Mouse (Mus musculus) ES-Bruce4 (cell line): ENCODE results near the gene Nudt14. TPM values are rescaled to one million over a fixed set of nuclear protein-coding genes. Genes with fewer than 3 reads are reported as not detected.

Experiments used
- H3K27ac ChIP-seq: 2 replicates; pipeline ENCODE4 v1.5.1; 2012; ENCODE audit warnings: low read length, inconsistent platforms; ENCODE audit not compliant: insufficient read depth
- H3K27me3 ChIP-seq: 2 replicates; pipeline ENCODE4 v1.6.1; 2012; ENCODE audit warnings: mild to moderate bottlenecking, low read length, inconsistent platforms; ENCODE audit not compliant: control insufficient read depth, poor library complexity, insufficient read depth, severe bottlenecking
- H3K36me3 ChIP-seq: 2 replicates; pipeline ENCODE4 v1.6.1; 2012; ENCODE audit warnings: inconsistent platforms, mild to moderate bottlenecking, low read length, moderate library complexity; ENCODE audit not compliant: control insufficient read depth, poor library complexity, insufficient read depth, severe bottlenecking
- H3K4me1 ChIP-seq: one replicate; pipeline ENCODE4 v1.8.1; 2011; ENCODE audit warnings: low read length; ENCODE audit not compliant: control insufficient read depth, insufficient read depth
- H3K4me3 ChIP-seq: 2 replicates; pipeline ENCODE4 v1.5.1; 2011; ENCODE audit warnings: low read depth, mild to moderate bottlenecking, low read length
- H3K9ac ChIP-seq: 2 replicates; pipeline ENCODE4 v1.6.1; 2012; ENCODE audit warnings: low read depth, mild to moderate bottlenecking, inconsistent platforms; ENCODE audit not compliant: poor library complexity, severe bottlenecking
- H3K9me3 ChIP-seq: replicated peaks from 2 replicates; pipeline ENCODE4 v1.6.1; 2012; ENCODE audit warnings: mild to moderate bottlenecking, low read length, inconsistent platforms; ENCODE audit not compliant: control insufficient read depth, poor library complexity, insufficient read depth, severe bottlenecking
- CTCF ChIP-seq: IDR thresholded peaks from one replicate; pipeline ENCODE4 v1.8.1; 2011; ENCODE audit warnings: low read depth, low read length
- EP300 ChIP-seq: IDR thresholded peaks from 2 replicates; pipeline ENCODE4 v1.6.1; 2011; ENCODE audit warnings: low read depth, low read length; ENCODE audit not compliant: insufficient read depth
- POLR2A ChIP-seq: IDR thresholded peaks from one replicate; pipeline ENCODE4 v1.8.1; 2011; ENCODE audit warnings: low read length; ENCODE audit not compliant: insufficient read depth
- polyA plus RNA-seq: library from polyadenylated mRNA; stranded (reverse); fragments of >200 nt; gene quantifications from 2 replicates; pipeline ENCODE4 v1.2.4, GENCODE M21; 2011; ENCODE audit warnings: low read depth; ENCODE audit not compliant: missing spikeins, insufficient read depth, insufficient read length

Gene Nudt14
- polyA plus RNA-seq, 1 experiment = 48.8 TPM

GRCm38 (mm10) chr12:112941156-112941775 is 658 bp downstream of the Nudt14 start:
- H3K27ac ChIP-seq = no peak overlapping the region
- H3K27me3 ChIP-seq = no peaks in the 10 kb centered on the region
- H3K36me3 ChIP-seq = no peaks in the 10 kb centered on the region
- peak overlapping the region; percentile 94 for H3K4me3 ChIP-seq
- H3K4me1 ChIP-seq = no peaks in the 10 kb centered on the region
- TF ChIP-seq EP300 = no peak
- TF ChIP-seq POLR2A = no peak
- no peak for TF ChIP-seq CTCF
- H3K9ac ChIP-seq = peak overlapping the region; percentile 88
- no peaks in the 10 kb centered on the region for H3K9me3 ChIP-seq

GRCm38 (mm10) chr12:112940710-112941109 is 1.2 kb downstream of the Nudt14 start:
- no peaks in the 10 kb centered on the region for H3K36me3 ChIP-seq
- TF ChIP-seq POLR2A = no peak
- no peak for TF ChIP-seq EP300
- TF ChIP-seq CTCF = no peak
- H3K9ac ChIP-seq = no peak overlapping the region
- H3K27ac ChIP-seq = no peak overlapping the region
- no peaks in the 10 kb centered on the region for H3K27me3 ChIP-seq
- no peaks in the 10 kb centered on the region for H3K9me3 ChIP-seq
- H3K4me3 ChIP-seq = no peak overlapping the region
- H3K4me1 ChIP-seq = no peaks in the 10 kb centered on the region

GRCm38 (mm10) chr12:112940238-112940637 is 1.7 kb downstream of the Nudt14 start:
- no peaks in the 10 kb centered on the region for H3K4me1 ChIP-seq
- no peaks in the 10 kb centered on the region for H3K36me3 ChIP-seq
- no peak overlapping the region for H3K9ac ChIP-seq
- no peak overlapping the region for H3K4me3 ChIP-seq
- no peaks in the 10 kb centered on the region for H3K9me3 ChIP-seq
- H3K27me3 ChIP-seq = no peaks in the 10 kb centered on the region
- no peak for TF ChIP-seq EP300
- no peak for TF ChIP-seq POLR2A
- no peak for TF ChIP-seq CTCF
- no peak overlapping the region for H3K27ac ChIP-seq

DNA sequence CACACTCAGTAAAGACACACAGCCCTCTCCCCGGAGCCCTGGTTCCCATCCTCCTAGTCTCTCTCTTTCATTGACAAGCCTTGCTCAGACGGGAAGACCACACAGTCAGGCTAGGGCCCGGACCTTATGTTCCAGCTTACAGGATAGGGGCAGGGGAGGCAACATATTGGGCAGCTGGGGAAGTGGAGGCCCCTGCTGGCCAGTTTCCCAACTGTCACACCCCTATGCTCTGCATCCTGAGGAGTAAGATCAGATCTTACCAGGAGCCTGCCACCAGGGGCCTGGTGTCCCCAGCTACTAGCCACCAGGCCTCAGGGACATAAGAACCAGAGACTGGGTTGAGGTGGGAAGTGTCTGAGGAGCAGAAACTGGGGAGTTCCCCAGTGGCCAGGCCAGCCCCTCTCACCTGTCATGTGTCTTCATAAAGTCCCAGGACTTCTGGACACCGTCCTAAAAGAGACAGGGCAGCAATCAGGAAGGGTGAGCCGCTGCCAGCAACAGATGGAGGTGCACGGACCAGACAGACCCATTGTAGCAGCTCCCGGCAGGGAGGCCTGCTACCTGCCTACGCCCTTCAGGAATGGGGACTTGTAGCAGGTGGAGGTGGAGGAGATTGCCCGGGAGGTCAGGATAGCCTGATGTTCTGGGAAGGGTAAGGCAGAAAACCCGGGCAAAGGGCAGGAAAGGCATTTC is 2.9 kb downstream of the Nudt14 start:
- no peaks in the 10 kb centered on the region for H3K4me1 ChIP-seq
- H3K36me3 ChIP-seq = no peaks in the 10 kb centered on the region
- no peak overlapping the region for H3K4me3 ChIP-seq
- no peaks in the 10 kb centered on the region for H3K9me3 ChIP-seq
- H3K27me3 ChIP-seq = no peaks in the 10 kb centered on the region
- no peak overlapping the region for H3K9ac ChIP-seq
- TF ChIP-seq POLR2A = no peak
- TF ChIP-seq CTCF = peak; percentile 48
- H3K27ac ChIP-seq = no peak overlapping the region

GRCm38 (mm10) chr12:112938366-112938765 is 3.6 kb downstream of the Nudt14 start:
- H3K4me3 ChIP-seq = no peak overlapping the region
- no peaks in the 10 kb centered on the region for H3K36me3 ChIP-seq
- no peaks in the 10 kb centered on the region for H3K9me3 ChIP-seq
- H3K27ac ChIP-seq = no peak overlapping the region
- TF ChIP-seq POLR2A (no peak), CTCF (no peak)
- no peak overlapping the region for H3K9ac ChIP-seq
- no peaks in the 10 kb centered on the region for H3K27me3 ChIP-seq
- H3K4me1 ChIP-seq = no peaks in the 10 kb centered on the region

GRCm38 (mm10) chr12:112937906-112938305 is 4.0 kb downstream of the Nudt14 start:
- no peaks in the 10 kb centered on the region for H3K9me3 ChIP-seq
- peaks cover 3% of the 10 kb centered on the region for H3K4me1 ChIP-seq
- no peak overlapping the region for H3K4me3 ChIP-seq
- H3K9ac ChIP-seq = no peak overlapping the region
- H3K36me3 ChIP-seq = no peaks in the 10 kb centered on the region
- H3K27ac ChIP-seq = no peak overlapping the region
- TF ChIP-seq EP300 = no peak
- no peak for TF ChIP-seq POLR2A
- no peak for TF ChIP-seq CTCF
- no peaks in the 10 kb centered on the region for H3K27me3 ChIP-seq
